Mouse (Mus musculus): ENCODE measurements at regions not wholly inside any gene's neighbourhood (a gene's known extent, or its start where the extent isn't known, plus 50 kb on each side); places are given as distances from the start of the nearest gene placed in this dataset.
"Not testable (repeated sequence)": the region's sequence is repeated elsewhere in the genome, so short reads cannot be mapped to it uniquely, and the experiment has no call there.

DNA sequence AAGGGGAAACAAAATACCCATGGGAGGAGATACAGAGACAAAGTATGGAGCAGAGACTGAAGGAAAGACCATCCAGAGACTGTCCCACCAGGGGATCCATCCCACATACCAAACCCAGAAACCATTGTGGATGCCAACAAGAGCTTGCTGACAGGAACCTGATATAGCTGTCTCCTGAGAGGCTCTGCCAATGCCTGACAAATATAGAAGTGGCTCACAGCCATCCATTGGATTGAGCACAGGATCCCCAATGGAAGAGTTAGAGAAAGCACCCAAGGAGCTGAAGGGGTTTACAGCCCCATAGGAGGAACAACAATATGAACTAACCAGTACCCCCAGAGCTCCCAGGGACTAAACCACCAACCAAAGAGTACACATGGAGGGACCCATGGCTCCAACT lies 280.2 kb upstream of the B3galt2 start:
- TF ChIP-seq POLR2A (IDR thresholded peaks at IDR 0.05; ENCODE audit: insufficient read length, low read depth); USF1 (IDR thresholded peaks at IDR 0.05; ENCODE audit: low read depth); MYOG (IDR thresholded peaks at IDR 0.05; ENCODE audit: control insufficient read depth in 1 of 3, insufficient read depth in 1 of 3, insufficient read length in 2 of 3, low read depth in 2 of 3); E2F4 (IDR thresholded peaks at IDR 0.05; ENCODE audit: insufficient read depth): not testable (repeated sequence)

Data from myocyte (in vitro differentiated cells).